Mouse (Mus musculus) kidney, embryonic 16.5 days (tissue): Measurements from ENCODE around the gene Itpr1. TPM values are rescaled to one million over a fixed set of nuclear protein-coding genes. Genes with fewer than 3 reads are reported as not detected.

Experiments
- ATAC-seq: fragments of 200-750 bp; cut with Nextera tagmentation; 2 replicates; pipeline ENCODE4 v1.8.0; 2017; ENCODE audit warnings: moderate TSS enrichment; ENCODE audit not compliant: low FRiP score, low TSS enrichment
- H3K27ac ChIP-seq: fragments of 300-500 bp; sonication (generic); 2 replicates; pipeline ENCODE4 v1.5.1; 2014; ENCODE audit warnings: low read length
- H3K27me3 ChIP-seq: fragments of 300-500 bp; sonication (generic); 2 replicates; pipeline ENCODE4 v1.6.1; 2014; ENCODE audit warnings: low read length, control low read depth, mixed read lengths; ENCODE audit not compliant: insufficient read depth
- H3K36me3 ChIP-seq: fragments of 300-500 bp; sonication (generic); 2 replicates; pipeline ENCODE4 v1.6.1; 2014; ENCODE audit warnings: low read length, control low read depth, mixed read lengths; ENCODE audit not compliant: insufficient read depth
- H3K4me1 ChIP-seq: fragments of 300-500 bp; sonication (generic); 2 replicates; pipeline ENCODE4 v1.6.1; 2014; ENCODE audit warnings: low read length, control low read depth, mixed read lengths; ENCODE audit not compliant: insufficient read depth
- H3K4me2 ChIP-seq: fragments of 300-500 bp; sonication (generic); replicated peaks from 2 replicates; pipeline ENCODE4 v1.6.1; 2014; ENCODE audit warnings: low read depth, low read length
- H3K4me3 ChIP-seq: fragments of 300-500 bp; sonication (generic); 2 replicates; pipeline ENCODE4 v1.5.1; 2014; ENCODE audit warnings: mild to moderate bottlenecking, low read length
- H3K9ac ChIP-seq: fragments of 300-500 bp; sonication (generic); replicated peaks from 2 replicates; pipeline ENCODE4 v1.6.1; 2014; ENCODE audit warnings: low read length
- H3K9me3 ChIP-seq: fragments of 300-500 bp; sonication (generic); 2 replicates; pipeline ENCODE4 v1.6.1; 2016; ENCODE audit warnings: low read length, control low read depth
- WGBS: fragments of 180-500 bp; shearing (Covaris S2); extraction: QIAGEN DNeasy Blood & Tissue Kit; methylation state at CpG from one replicate; pipeline ENCODE4 v1.1.7; 2014; 5-methylcytosine and 5-hydroxymethylcytosine counted together
- polyA plus RNA-seq: library from polyadenylated mRNA; unstranded; fragments of >200 nt; fragmentation: Nextera tagmentation; extraction: Ambion mirVana; gene quantifications from 2 replicates; pipeline ENCODE4 v1.2.1, GENCODE M21; 2015

The Itpr1 gene
- polyA plus RNA-seq, 1 experiment from 2014 or later = 24.6 TPM

DNA sequence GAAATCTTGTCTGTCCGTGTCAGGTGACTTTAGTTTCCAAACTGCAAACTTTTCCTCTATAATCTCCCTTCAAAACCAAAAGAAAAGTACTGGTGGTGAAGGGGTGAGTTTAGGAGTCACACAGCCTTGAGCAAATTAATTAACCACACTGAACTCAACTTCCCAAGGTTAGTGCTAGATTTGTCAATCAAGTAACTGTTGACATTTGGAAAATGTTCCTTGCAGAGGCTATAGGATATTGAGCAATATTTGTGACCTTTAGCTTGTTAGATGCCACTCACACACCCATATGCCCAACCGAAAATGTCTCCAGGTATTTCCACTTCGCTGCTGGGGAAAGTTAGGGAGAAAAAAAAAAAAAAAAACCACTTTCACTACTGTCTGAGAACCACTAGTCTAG is 259.0 kb downstream of the Itpr1 start:
- Histone ChIP-seq H3K27me3 (no peaks in the 10 kb centered on the region), H3K36me3 (peaks cover 26% of the 10 kb centered on the region), H3K4me2 (no peak overlapping the region), H3K4me1 (peaks cover 10% of the 10 kb centered on the region; the same call in 1 of the 2 replicates), H3K4me3 (no peak overlapping the region), H3K9ac (no peak overlapping the region), H3K9me3 (no peaks in the 10 kb centered on the region), H3K27ac (no peak overlapping the region)
- WGBS = 93% methylated on average over 3 of the region's 3 CpGs
- ATAC-seq = no peak

DNA sequence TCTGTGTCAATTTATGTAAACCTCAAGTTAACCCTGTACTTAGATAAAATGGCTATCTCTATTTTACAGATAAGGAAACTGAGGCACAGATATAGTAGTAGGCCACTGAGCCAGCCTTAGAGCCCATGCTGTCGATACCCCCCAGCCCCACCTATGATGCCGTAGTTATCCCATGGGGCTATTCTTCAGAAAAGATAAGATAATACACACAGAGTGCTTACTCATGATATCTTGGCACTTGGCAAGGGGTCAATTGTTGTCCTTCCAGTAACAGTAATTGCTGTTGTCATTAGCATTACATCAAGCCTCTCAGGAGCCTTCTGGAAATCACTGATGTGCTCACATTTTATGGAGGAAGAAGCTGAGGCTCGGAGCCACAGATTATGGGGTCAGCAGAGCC is 259.9 kb downstream of the Itpr1 start:
- WGBS = 83% methylated on average over 3 of the region's 3 CpGs
- H3K27me3 ChIP-seq = no peaks in the 10 kb centered on the region

DNA sequence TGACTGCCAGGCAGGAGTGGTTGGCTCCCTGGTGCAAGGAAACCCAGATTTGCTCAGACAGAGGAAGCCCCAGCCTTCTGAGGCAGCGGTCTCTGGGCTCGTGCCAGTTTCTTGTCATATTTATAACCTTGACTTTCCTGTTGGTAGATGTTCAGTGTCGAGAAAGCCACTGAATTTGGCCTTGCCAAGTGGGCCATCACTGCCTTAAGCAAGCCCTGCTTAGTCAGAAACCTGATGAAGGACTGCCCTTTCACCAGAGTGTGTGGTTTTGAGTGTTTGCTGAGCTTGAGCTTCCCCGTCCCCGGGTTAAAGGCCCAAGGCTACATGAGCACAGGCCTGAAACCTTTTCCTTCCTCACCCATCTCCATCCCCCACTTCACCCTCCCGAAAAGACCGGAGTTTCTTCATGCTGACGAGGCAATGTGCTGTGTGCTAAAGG is 263.9 kb downstream of the Itpr1 start:
- ATAC-seq = peak; percentile 54; the same call in 1 of the 2 replicates
- Histone ChIP-seq H3K27me3 (no peaks in the 10 kb centered on the region), H3K4me1 (no peaks in the 10 kb centered on the region), H3K4me2 (no peak overlapping the region), H3K9me3 (no peaks in the 10 kb centered on the region), H3K36me3 (peaks cover 27% of the 10 kb centered on the region), H3K27ac (peak overlapping the region; percentile 19; the same call in 1 of the 2 replicates), H3K9ac (no peak overlapping the region), H3K4me3 (no peak overlapping the region)
- 59% methylated on average over 8 of the region's 8 CpGs for WGBS

More for the DNA sequence above, 259.9 kb downstream of the Itpr1 start:
- H3K9ac ChIP-seq = no peak overlapping the region
- no peaks in the 10 kb centered on the region for H3K9me3 ChIP-seq
- peaks cover 26% of the 10 kb centered on the region for H3K36me3 ChIP-seq
- peaks cover 8% of the 10 kb centered on the region; the same call in 1 of the 2 replicates for H3K4me1 ChIP-seq
- ATAC-seq = no peak
- H3K4me3 ChIP-seq = no peak overlapping the region
- H3K4me2 ChIP-seq = no peak overlapping the region
- H3K27ac ChIP-seq = no peak overlapping the region

- ATAC-seq = no peak
- no peak overlapping the region for H3K9ac ChIP-seq
- 86% methylated on average over 6 of the region's 6 CpGs for WGBS
- H3K4me3 ChIP-seq = no peak overlapping the region
- H3K27ac ChIP-seq = peak overlapping the region; percentile 19; the same call in 1 of the 2 replicates
- no peak overlapping the region for H3K4me2 ChIP-seq
- H3K4me1 ChIP-seq = no peaks in the 10 kb centered on the region
- no peaks in the 10 kb centered on the region for H3K27me3 ChIP-seq
- peaks cover 30% of the 10 kb centered on the region for H3K36me3 ChIP-seq
- no peaks in the 10 kb centered on the region for H3K9me3 ChIP-seq
Measured at GRCm38 (mm10) chr6:108477602-108478001, 264.7 kb downstream of the Itpr1 start.

DNA sequence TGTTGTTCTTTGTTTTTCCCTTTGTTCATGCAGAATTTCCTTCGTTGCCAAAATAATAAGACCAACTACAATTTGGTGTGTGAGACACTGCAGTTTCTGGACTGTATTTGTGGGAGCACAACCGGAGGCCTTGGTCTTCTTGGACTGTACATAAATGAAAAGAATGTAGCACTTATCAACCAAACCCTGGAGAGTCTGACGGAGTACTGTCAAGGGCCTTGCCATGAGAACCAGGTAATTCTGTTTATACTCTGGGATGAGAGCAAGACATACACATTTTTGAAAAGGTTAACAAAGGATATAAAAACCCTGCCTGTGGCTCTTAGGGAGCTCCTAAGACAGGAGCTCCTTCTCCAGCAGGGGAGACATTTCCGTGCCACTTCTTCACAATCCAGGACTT is 268.3 kb downstream of the Itpr1 start:
- no peak overlapping the region for H3K27ac ChIP-seq
- no peak overlapping the region for H3K9ac ChIP-seq
- H3K9me3 ChIP-seq = no peaks in the 10 kb centered on the region
- H3K4me3 ChIP-seq = no peak overlapping the region
- 86% methylated on average over 4 of the region's 4 CpGs for WGBS
- no peak overlapping the region for H3K4me2 ChIP-seq
- no peaks in the 10 kb centered on the region for H3K4me1 ChIP-seq
- no peak for ATAC-seq
- H3K27me3 ChIP-seq = no peaks in the 10 kb centered on the region
- peaks cover 31% of the 10 kb centered on the region for H3K36me3 ChIP-seq

DNA sequence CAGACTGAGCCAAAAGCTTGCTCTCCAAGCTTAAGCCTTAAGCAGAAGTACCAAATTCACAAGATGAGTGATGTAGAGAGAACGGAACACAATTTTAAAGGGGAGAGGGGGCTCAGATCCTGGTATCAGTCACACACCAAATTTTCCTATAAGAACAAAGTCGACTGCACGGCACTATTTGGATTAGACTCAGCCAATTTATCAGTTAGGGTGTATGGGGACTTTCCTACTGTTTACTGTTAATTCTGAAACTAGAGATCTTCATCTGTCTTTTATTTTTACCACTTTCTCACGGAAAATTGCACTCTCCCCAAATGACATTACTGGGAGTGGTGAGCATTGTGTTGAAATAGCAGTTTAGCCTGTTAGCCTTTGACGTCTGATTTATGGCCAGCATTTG is 269.6 kb downstream of the Itpr1 start:
- Histone ChIP-seq H3K9me3 (no peaks in the 10 kb centered on the region), H3K27ac (no peak overlapping the region), H3K4me3 (no peak overlapping the region), H3K4me2 (no peak overlapping the region), H3K36me3 (peaks cover 31% of the 10 kb centered on the region), H3K9ac (no peak overlapping the region), H3K27me3 (no peaks in the 10 kb centered on the region), H3K4me1 (no peaks in the 10 kb centered on the region)
- ATAC-seq = no peak
- WGBS = 79% methylated on average over 5 of the region's 5 CpGs

DNA sequence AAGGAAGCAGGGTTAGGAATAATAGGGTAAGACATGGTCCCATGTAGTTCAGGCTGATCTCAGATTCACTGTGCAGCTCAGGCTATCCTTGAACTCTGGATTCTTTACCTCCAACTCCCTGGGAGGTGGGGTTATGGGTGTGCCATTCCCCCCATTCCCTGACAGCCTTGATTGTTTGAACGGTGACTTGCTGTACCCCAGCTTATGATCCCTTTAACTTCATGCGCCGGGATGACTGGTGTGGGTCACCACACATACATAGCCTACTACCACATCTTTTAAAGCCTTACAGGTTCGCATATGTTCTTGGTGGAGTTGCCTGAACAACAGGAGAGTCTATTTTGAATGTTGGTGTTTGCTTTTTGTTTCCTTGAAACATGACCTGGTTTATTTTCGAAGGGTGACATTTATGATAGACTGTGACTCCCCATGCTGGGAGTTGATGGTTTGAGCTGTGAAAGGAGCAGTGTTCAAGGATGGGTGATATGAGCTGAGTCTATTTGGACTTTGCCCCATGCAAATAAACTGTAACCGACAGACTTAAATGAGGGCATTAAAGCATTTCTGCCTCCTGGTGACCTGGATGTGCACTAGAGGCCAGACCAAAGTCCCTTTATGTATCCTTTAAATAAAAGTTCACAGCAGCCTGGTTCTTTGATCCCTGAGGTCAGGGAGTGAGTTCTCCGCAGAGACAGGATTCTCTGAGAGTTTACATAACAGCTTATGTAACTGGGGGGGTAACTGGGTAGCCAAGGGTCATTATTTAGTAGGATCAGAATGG is 273.5 kb downstream of the Itpr1 start:
- no peak overlapping the region for H3K4me3 ChIP-seq
- no peak for ATAC-seq
- WGBS = 81% methylated on average over 7 of the region's 7 CpGs

DNA sequence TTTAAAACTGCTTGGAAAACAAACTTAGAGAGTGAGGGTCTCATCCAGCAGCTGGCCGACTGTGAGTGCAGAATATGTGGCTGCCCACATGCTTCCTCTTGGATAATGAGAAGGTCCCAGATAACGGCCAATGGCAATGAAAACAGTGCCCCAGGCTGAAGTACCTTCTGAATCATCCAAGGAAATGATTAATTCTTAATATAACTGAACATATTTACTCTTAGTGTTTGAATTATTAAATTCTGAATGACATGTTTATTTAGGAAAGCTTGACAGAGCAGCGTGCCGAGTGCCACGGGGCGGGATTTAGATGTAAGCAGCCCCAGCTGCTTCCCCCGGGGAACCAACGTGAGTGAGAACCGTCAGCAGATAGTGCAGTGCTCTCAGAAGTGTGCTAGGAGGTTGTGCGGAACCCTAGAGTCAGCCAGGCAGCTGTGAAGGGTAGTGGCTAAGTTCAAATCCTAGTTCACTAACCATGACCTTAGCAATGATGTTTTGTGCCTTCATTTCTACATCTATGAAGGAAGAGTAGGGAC is 274.5 kb downstream of the Itpr1 start:
- WGBS = 72% methylated on average over 10 of the region's 10 CpGs
- Histone ChIP-seq H3K4me3 (no peak overlapping the region), H3K9me3 (no peaks in the 10 kb centered on the region), H3K27me3 (no peaks in the 10 kb centered on the region), H3K4me1 (no peaks in the 10 kb centered on the region), H3K27ac (no peak overlapping the region), H3K4me2 (no peak overlapping the region), H3K36me3 (peaks cover 53% of the 10 kb centered on the region), H3K9ac (no peak overlapping the region)
- ATAC-seq = no peak

More for the DNA sequence above, 273.5 kb downstream of the Itpr1 start:
- H3K27me3 ChIP-seq = no peaks in the 10 kb centered on the region
- H3K36me3 ChIP-seq = peaks cover 56% of the 10 kb centered on the region
- H3K9me3 ChIP-seq = no peaks in the 10 kb centered on the region
- H3K4me2 ChIP-seq = no peak overlapping the region
- H3K4me1 ChIP-seq = no peaks in the 10 kb centered on the region
- 0 out of 2 replicates have a peak overlapping the region, but pooled peaks have one; percentile 3 for H3K27ac ChIP-seq
- no peak overlapping the region for H3K9ac ChIP-seq

DNA sequence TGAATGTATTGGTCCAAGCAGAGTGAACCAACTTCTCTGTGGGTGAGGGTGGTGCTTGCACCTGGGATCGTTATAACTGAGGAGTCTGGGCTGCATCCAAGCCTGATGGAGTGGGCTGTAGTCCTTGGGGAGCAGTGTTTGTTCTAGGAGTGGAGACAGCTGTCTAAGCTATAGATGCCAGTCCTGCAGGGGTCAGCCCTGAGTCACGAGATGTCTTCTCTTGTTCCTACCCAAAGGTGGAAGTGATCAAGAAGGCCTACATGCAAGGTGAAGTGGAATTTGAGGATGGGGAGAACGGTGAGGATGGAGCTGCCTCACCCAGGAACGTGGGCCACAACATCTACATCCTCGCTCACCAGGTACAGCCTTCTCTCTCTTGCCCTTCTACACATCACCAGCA is 275.4 kb downstream of the Itpr1 start:
- Histone ChIP-seq H3K27ac (no peak overlapping the region), H3K4me3 (no peak overlapping the region), H3K9me3 (no peaks in the 10 kb centered on the region), H3K27me3 (no peaks in the 10 kb centered on the region), H3K9ac (no peak overlapping the region), H3K4me1 (no peaks in the 10 kb centered on the region), H3K4me2 (no peak overlapping the region), H3K36me3 (peaks cover 47% of the 10 kb centered on the region)
- WGBS = 82% methylated on average over 5 of the region's 5 CpGs
- ATAC-seq = 0 out of 2 replicates have a peak, but pooled peaks have one; percentile 46

DNA sequence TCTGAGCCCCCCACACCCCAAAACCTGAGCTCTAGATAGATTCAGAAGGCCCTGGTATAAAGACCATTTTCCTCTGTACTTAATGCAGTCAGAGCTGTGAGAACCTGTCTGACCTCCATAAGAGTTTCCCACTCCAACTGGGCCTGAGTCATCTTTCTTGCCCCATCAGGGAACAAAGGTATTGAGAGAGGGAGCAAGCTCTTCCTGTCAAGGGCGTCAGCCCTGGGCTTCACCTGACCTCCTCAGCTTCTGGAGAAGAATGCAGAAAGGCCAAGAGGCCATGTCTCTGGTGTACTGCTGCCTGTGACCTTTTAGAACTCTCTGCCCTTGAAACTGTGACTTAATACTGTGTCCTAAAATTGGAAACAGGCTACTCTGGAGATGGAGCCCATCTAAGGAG is 279.1 kb downstream of the Itpr1 start:
- H3K9me3 ChIP-seq = no peaks in the 10 kb centered on the region
- no peak overlapping the region for H3K4me2 ChIP-seq
- 64% methylated on average over 1 of the region's 1 CpGs for WGBS
- H3K27ac ChIP-seq = no peak overlapping the region
- no peak overlapping the region for H3K4me3 ChIP-seq
- ATAC-seq = no peak
- no peaks in the 10 kb centered on the region for H3K4me1 ChIP-seq
- H3K27me3 ChIP-seq = no peaks in the 10 kb centered on the region
- H3K9ac ChIP-seq = no peak overlapping the region
- peaks cover 42% of the 10 kb centered on the region for H3K36me3 ChIP-seq
